Mouse (Mus musculus): Measurements from ENCODE around the gene Stk32c. TPM values are rescaled to one million over a fixed set of nuclear protein-coding genes. Genes with fewer than 3 reads are reported as not detected.

Stk32c gene
- total RNA-seq, 2 experiments from 2014 or later, result 0.36 to 0.48 TPM

- no peak for DNase-seq
Measured at GRCm38 (mm10) chr7:139229837-139230236, 16.7 kb upstream of the Stk32c start.

GRCm38 (mm10) chr7:139228447-139229171 lies 15.5 kb upstream of the Stk32c start:
- no peak for DNase-seq

- no peak for DNase-seq
Measured at GRCm38 (mm10) chr7:139226416-139226815, 13.3 kb upstream of the Stk32c start.

- no peak for DNase-seq
Measured at GRCm38 (mm10) chr7:139224725-139225124, 11.6 kb upstream of the Stk32c start.

- DNase-seq, result no peak
Measured at GRCm38 (mm10) chr7:139224070-139224469, 11.0 kb upstream of the Stk32c start.

- no peak for DNase-seq
Measured at GRCm38 (mm10) chr7:139222341-139222740, 9.2 kb upstream of the Stk32c start.

GRCm38 (mm10) chr7:139221856-139222255 lies 8.7 kb upstream of the Stk32c start:
- no peak for DNase-seq

- DNase-seq, result no peak
Measured at GRCm38 (mm10) chr7:139221072-139221471, 8.0 kb upstream of the Stk32c start.

GRCm38 (mm10) chr7:139220303-139220702 lies 7.2 kb upstream of the Stk32c start:
- DNase-seq, result peak; percentile 59

GRCm38 (mm10) chr7:139219486-139219885 lies 6.4 kb upstream of the Stk32c start:
- no peak for DNase-seq

- no peak for DNase-seq
Measured at GRCm38 (mm10) chr7:139218641-139219415, 5.7 kb upstream of the Stk32c start.

- DNase-seq, result no peak
Measured at GRCm38 (mm10) chr7:139217046-139217445, 3.9 kb upstream of the Stk32c start.

- no peak for DNase-seq
Measured at GRCm38 (mm10) chr7:139216464-139216863, 3.4 kb upstream of the Stk32c start.

- DNase-seq, result no peak
Measured at GRCm38 (mm10) chr7:139215946-139216345, 2.8 kb upstream of the Stk32c start.

GRCm38 (mm10) chr7:139215516-139215915 lies 2.4 kb upstream of the Stk32c start:
- no peak for DNase-seq

GRCm38 (mm10) chr7:139214596-139215340 lies 1.7 kb upstream of the Stk32c start:
- no peak for DNase-seq

GRCm38 (mm10) chr7:139214160-139214559 lies 1.1 kb upstream of the Stk32c start:
- DNase-seq, result no peak

- no peak for DNase-seq
Measured at GRCm38 (mm10) chr7:139213751-139214150, 644 bp upstream of the Stk32c start.

GRCm38 (mm10) chr7:139211761-139212160 lies 1.3 kb downstream of the Stk32c start:
- DNase-seq, result no peak

GRCm38 (mm10) chr7:139208773-139209095 lies 4.4 kb downstream of the Stk32c start:
- no peak for DNase-seq

- no peak for DNase-seq
Measured at GRCm38 (mm10) chr7:139208023-139208772, 4.9 kb downstream of the Stk32c start.

GRCm38 (mm10) chr7:139201209-139201608 lies 11.9 kb downstream of the Stk32c start:
- DNase-seq, result no peak

All from gastrocnemius, postnatal 25 days (tissue).